Mouse (Mus musculus): Measurements from ENCODE around the gene Tspan14.

Gene Tspan14

DNA sequence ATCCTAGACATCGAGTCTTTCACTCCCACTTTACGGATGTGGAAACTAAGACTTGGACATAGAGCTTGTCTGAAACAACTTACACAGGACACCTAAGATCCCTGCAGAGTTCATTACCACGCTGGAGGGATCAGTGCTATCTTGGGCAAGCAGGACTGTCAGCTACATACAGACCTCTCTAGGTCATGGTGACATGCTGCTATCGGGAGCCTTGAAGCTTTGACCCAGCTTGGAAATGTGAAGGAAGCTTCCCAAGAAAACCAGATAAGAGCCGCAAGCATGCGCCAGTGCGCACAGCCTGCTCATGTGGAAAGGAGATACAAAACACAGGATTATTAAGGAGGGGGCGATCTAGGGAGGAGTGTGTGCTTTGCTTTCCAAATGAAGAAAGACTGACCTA lies 50.8 kb downstream of the Tspan14 start:
- DNase-seq, result no peak

GRCm38 (mm10) chr14:40914701-40915100 lies 51.9 kb downstream of the Tspan14 start:
- DNase-seq, result no peak

DNA sequence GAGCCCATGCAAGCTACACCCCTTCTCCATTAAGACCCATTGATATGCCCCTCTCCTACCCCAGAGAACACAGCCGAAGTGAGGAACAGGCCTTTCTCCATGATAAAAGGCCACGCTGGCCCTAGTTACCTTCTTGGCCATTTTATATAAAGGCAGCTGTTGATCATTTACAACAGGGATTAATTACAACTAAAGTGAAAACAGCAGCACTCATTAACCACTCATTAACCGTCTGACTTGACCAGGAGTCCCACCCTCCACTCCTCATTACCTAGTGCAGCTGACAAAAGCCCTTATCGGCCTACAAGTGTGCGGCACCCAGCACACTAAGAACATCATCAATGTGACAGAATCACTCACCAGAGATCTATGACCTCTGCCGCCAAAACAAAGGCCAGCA lies 52.9 kb downstream of the Tspan14 start:
- no peak for DNase-seq

DNA sequence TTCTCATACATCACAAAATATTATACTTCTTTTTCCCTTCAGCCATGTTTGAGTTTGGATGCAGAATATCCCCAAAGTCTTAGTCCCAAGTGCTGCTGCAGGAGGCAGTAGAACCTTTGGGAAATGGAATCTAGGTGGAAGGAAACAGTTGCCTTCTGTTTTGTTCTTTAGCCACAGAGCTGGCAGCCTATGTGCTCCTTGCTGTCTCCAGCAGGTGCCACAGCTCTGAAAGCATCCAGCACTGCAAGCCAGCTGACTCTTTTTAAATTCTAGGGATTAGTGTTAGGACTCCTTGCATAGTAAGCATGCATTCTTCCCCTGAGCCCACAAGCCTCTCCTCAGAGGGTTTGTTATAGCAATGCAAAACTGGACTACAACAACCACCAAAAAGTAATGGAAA lies 55.1 kb downstream of the Tspan14 start:
- no peak for DNase-seq

- DNase-seq, result no peak
These were observed 57.8 kb downstream of the Tspan14 start for GRCm38 (mm10) chr14:40908763-40909162.

DNA sequence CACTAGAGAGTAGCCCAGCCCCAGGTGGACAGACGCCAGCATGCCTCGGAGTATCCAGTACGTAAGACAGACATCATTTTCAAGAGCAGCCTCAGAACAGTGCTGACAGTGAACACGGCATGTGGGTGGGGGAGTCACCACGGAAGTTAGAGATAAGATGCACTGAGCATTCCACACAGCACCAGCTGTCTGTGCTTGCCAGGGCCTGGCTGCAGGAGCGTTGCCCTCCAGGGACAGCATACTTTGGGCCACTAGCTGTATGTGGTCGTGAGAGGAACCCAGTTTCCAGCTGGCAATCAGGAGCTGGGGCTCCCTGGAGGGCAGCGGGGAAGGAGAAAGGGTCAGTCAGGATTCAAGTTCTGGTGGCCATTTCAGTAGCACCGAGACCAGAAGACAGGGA lies 59.8 kb downstream of the Tspan14 start:
- no peak for DNase-seq

DNA sequence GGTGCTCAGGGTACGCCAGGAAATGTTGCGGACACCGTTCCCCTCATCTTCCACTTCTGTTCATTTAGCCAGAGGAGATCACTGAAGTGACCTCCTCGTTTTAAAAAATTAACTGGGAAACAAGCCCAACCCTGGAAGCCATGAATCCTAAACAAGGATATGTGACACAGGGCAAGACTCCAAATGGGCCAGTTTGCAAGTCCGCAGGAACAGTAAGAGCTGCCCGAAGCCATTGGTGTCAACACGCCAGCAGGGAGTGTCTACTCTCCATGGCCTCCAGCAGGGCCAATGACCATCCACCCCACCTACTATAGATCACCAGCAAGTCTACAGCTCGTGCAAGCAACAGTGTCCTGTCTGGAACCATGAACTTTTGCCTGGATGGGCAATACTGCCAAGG lies 60.8 kb downstream of the Tspan14 start:
- DNase-seq, result no peak

DNA sequence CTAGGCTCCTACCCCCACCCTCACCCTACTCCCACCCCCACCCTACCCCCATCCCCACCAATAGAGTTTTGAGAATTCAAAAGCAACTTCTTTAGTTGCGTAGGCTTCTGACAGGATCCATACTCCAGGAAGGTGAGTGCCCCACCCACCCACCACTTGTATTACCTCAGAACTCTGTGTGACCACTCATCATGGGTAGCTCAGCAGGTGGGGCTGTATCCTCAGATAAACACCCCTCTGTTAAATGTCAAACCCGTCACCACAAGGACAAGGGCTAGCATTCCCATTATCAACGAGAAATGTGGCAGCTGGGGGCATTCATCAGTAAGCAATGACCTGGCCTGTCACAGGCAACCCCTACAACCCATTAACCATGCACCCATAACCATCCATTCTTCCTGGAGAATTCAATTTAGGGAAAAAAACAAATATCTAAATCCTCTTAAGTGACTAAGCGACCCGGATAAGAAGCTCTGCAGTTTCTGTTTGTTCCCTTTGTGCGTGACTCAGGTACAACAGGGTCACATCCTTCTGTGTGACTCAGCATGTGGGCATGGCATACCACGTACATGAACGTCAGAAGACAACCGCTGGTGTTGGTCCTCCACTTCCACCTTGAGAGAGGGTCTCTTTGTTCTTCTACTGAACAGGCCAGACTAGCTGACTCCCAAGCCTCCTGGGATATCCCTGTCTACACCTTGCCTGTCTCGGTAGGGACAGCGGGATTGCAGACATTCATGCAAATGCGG lies 64.1 kb downstream of the Tspan14 start:
- DNase-seq, result no peak

DNA sequence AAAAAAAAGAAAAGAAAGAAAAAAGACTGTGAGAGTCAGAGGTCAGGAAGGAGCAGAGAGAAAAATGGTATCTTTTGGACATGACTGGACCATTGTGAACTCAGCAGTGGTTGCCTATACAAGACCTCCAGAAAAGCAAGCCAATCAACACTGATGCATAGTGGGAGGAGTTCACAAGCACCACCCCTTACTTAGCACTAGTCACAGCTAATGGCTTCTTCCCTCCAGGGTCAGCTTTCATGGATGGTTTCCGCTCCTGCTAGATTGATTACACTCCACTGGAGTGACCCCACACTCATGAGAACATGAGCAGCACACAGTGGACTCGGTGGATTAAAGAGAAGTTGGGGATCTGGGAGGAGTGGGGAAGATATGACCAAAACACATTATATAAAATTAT lies 66.3 kb downstream of the Tspan14 start:
- no peak for DNase-seq

GRCm38 (mm10) chr14:40897916-40898315 lies 68.7 kb downstream of the Tspan14 start:
- no peak for DNase-seq

GRCm38 (mm10) chr14:40895681-40896080 lies 70.9 kb downstream of the Tspan14 start:
- no peak for DNase-seq

- peak; percentile 86 for DNase-seq
These were observed 71.9 kb downstream of the Tspan14 start for GRCm38 (mm10) chr14:40894576-40895247.

DNA sequence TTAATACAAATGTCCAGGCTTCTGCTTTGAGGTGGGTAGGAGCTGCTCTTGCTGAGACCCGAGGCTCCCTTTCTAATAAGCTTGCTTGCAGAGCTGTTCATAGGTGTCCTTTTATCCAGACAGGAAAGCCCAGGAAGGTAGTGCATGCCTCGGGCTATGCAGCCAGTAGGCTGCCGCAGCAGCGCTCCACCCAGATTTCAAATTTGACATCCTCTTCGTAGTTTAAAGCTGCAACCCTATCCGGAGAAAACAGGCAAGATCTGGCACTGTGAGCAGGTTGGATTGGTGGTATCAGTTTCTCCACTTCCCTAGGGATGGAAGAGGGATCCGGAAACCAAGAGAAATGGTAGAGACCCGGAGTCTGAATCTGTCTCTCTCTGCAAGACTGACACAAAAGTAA lies 72.7 kb downstream of the Tspan14 start:
- no peak for DNase-seq

- no peak for DNase-seq
These were observed 73.4 kb downstream of the Tspan14 start, which contains the start of gene Sh2d4b for GRCm38 (mm10) chr14:40893196-40893595. Sh2d4b (minus strand) TSS chr14:40893266.

- no peak for DNase-seq
These were observed 74.2 kb downstream of the Tspan14 start for GRCm38 (mm10) chr14:40892326-40892825.

- no peak for DNase-seq
These were observed 75.1 kb downstream of the Tspan14 start for GRCm38 (mm10) chr14:40891506-40891905.

- DNase-seq, result no peak
These were observed 76.9 kb downstream of the Tspan14 start for GRCm38 (mm10) chr14:40889704-40890103.

DNA sequence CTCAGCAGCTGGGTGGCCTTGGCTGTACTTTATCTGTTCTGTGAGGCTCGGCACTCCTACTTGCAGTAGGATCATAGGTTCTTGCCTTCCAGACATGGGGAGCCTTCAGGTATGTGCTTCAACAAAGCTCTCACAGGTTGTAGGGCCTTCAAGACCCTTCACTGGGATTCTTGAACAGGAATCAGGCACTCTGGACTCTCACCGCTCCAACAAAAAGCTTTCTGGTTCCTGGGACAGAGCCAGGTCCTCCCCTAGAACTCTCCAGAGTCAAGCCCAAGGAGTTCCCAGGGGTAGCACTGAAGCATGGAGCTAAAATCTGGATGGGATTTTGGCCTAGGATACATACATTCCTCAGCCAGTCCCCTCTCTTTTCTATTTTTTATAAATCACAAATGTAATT lies 77.4 kb downstream of the Tspan14 start:
- no peak for DNase-seq

GRCm38 (mm10) chr14:40886428-40887202 lies 80.0 kb downstream of the Tspan14 start:
- peak; percentile 54 for DNase-seq

GRCm38 (mm10) chr14:40885752-40886151 lies 80.9 kb downstream of the Tspan14 start:
- DNase-seq, result no peak

DNA sequence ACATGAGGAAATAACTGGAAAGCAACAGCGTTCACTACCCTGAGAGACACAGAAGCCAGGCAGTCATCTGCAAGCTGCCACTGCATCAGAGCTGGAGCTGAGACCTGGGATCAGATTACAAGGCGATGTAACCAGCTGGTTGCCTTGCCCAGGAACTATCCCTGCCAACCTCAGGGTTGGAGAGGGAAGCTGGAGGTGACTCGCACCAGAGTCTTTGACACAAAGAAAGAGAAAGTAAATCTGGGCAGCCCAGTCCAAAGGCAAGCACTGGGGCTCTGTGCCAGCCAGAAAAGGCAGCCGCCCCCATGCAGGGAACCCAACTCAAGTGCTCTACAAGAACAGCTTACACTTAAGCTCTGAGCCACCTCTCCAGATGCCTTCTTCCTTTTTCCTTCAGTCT lies 81.4 kb downstream of the Tspan14 start:
- no peak for DNase-seq

DNA sequence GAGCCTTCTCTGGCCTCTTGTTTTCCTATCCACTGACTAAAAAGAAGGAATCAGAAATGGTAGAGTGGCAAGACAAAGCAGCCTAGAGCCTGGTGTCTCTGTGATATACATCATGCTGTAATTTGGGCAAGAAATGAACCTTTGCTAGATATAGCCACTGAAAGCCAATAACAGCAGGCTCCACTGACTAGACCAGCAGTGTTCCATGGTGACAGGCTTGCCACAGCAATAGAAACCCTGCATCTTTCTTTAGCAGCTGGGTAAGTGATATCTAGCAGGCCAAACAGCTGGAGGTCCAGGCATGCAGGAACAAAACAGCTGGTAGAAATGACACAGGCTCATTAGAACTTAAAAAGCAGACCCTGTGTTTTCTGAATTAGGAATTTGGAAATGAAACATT lies 92.0 kb downstream of the Tspan14 start:
- no peak for DNase-seq

DNA sequence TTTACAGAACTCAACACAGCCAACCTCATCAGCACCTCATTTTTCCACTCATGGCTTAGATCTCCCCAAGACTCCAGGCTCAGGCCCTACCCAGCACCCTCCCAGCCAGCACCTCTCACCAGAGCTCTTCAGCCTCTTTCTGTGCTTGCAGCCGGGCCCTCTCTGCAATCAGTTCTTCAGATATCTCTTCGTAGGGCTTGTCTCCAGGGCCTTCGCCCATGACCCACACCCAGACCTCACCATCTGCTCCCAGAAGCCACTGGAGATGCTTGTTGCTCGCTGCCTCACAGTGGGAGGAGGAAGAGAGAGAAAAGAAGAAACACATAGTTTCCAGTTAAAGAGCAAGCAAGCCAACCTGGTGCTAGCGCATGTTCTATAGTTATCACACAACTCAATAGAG lies 92.6 kb downstream of the Tspan14 start:
- DNase-seq, result no peak

GRCm38 (mm10) chr14:40870598-40870997 lies 96.0 kb downstream of the Tspan14 start:
- no peak for DNase-seq

Measured in thymus, postnatal 4 days (tissue).